Mouse (Mus musculus) small intestine, adult 2 months (tissue): ENCODE measurements around the gene BC037034.

Experiments used
- CTCF ChIP-seq: fragments of 200-500 bp; IDR thresholded peaks from 2 replicates; pipeline ENCODE4 v1.5.1; 2012; ENCODE audit warnings: low read depth, mild to moderate bottlenecking, control low read depth, inconsistent platforms, low read length, moderate library complexity, mixed read lengths; ENCODE audit not compliant: insufficient replicate concordance, insufficient read length; ENCODE audit errors: extremely low read depth
- POLR2A ChIP-seq: fragments of 200-500 bp; IDR thresholded peaks from 2 replicates; pipeline ENCODE4 v1.6.1; 2012; ENCODE audit warnings: low read depth, mild to moderate bottlenecking, control low read depth, inconsistent platforms, low read length, moderate library complexity

GRCm38 (mm10) chr5:138241511-138241910, 22.3 kb downstream of the BC037034 start:
- TF ChIP-seq POLR2A (no peak), CTCF (no peak)
